Mouse (Mus musculus): Measurements from ENCODE around the gene Tas2r126. TPM values are rescaled to one million over a fixed set of nuclear protein-coding genes. Genes with fewer than 3 reads are reported as not detected.

Tas2r126 gene
- polyA plus RNA-seq, 1 experiment from 2014 or later: not detected

Other genes with a start within 250 kb of the Tas2r126 start
- not detected in 2 replicates for gene Tas2r144, start 219.2 kb upstream of the Tas2r126 start, polyA plus RNA-seq (2015; fragmentation: Nextera tagmentation; extraction: Ambion mirVana)
- 8.7 and 10.1 TPM in 2 replicates for gene Gstk1, start 188.6 kb upstream of the Tas2r126 start, polyA plus RNA-seq (2015; fragmentation: Nextera tagmentation; extraction: Ambion mirVana)
- not detected in 2 replicates for gene Tmem139, start 172.6 kb upstream of the Tas2r126 start, polyA plus RNA-seq (2015; fragmentation: Nextera tagmentation; extraction: Ambion mirVana)
- 45.9 and 47.7 TPM in 2 replicates for gene Casp2, start 169.6 kb upstream of the Tas2r126 start, polyA plus RNA-seq (2015; fragmentation: Nextera tagmentation; extraction: Ambion mirVana)
- gene Clcn1, start 147.8 kb upstream of the Tas2r126 start, polyA plus RNA-seq (2015; fragmentation: Nextera tagmentation; extraction: Ambion mirVana): 1.7 and 2.6 TPM in 2 replicates
- gene Fam131b, start 109.9 kb upstream of the Tas2r126 start, polyA plus RNA-seq (2015; fragmentation: Nextera tagmentation; extraction: Ambion mirVana): 7.4 and 8.0 TPM in 2 replicates
- gene Zyx, start 84.9 kb upstream of the Tas2r126 start, polyA plus RNA-seq (2015; fragmentation: Nextera tagmentation; extraction: Ambion mirVana): 54.9 and 56.0 TPM in 2 replicates
- 0.37 and 0.43 TPM in 2 replicates for gene Epha1, start 61.3 kb upstream of the Tas2r126 start, polyA plus RNA-seq (2015; fragmentation: Nextera tagmentation; extraction: Ambion mirVana)
- not detected in 2 replicates for gene Tas2r143, start 34.3 kb upstream of the Tas2r126 start, polyA plus RNA-seq (2015; fragmentation: Nextera tagmentation; extraction: Ambion mirVana)
- gene Tas2r135, start 29.1 kb upstream of the Tas2r126 start, polyA plus RNA-seq (2015; fragmentation: Nextera tagmentation; extraction: Ambion mirVana): not detected in 2 replicates
- gene Olfr458, start 30.7 kb downstream of the Tas2r126 start, polyA plus RNA-seq (2015; fragmentation: Nextera tagmentation; extraction: Ambion mirVana): not detected in 2 replicates
- gene Olfr457, start 41.8 kb downstream of the Tas2r126 start, polyA plus RNA-seq (2015; fragmentation: Nextera tagmentation; extraction: Ambion mirVana): not detected in 2 replicates
- not detected in 2 replicates for gene Olfr456, start 52.7 kb downstream of the Tas2r126 start, polyA plus RNA-seq (2015; fragmentation: Nextera tagmentation; extraction: Ambion mirVana)
- gene Olfr455, start 113.1 kb downstream of the Tas2r126 start, polyA plus RNA-seq (2015; fragmentation: Nextera tagmentation; extraction: Ambion mirVana): not detected in 2 replicates
- gene Tcaf3, start 163.2 kb downstream of the Tas2r126 start, polyA plus RNA-seq (2015; fragmentation: Nextera tagmentation; extraction: Ambion mirVana): 0.05 TPM in 1 of 2 replicates, not detected in the other
- gene Tcaf2, start 210.7 kb downstream of the Tas2r126 start, polyA plus RNA-seq (2015; fragmentation: Nextera tagmentation; extraction: Ambion mirVana): 1.4 and 1.6 TPM in 2 replicates